Mouse (Mus musculus) left cerebral cortex, postnatal 4 days (tissue): ENCODE measurements around the gene 2310057M21Rik. TPM values are rescaled to one million over a fixed set of nuclear protein-coding genes. Genes with fewer than 3 reads are reported as not detected.

Source experiments
- DNase-seq: peaks from one replicate; pipeline ENCODE4 v3.0.0-alpha.2; 2022
- intact Hi-C: fragments of 180-260 bp; cut with DNase I; formaldehyde crosslinking; loops from one replicate; pipeline ENCODE4 v1.15.1; 2025
- total RNA-seq, 2 experiments: library from RNA; stranded (reverse); gene quantifications; 2 replicates each; pipeline ENCODE4 v1.2.3; 2021

The 2310057M21Rik gene
- total RNA-seq, 2 experiments from 2014 or later: 26.0 to 30.4 TPM

DNA sequence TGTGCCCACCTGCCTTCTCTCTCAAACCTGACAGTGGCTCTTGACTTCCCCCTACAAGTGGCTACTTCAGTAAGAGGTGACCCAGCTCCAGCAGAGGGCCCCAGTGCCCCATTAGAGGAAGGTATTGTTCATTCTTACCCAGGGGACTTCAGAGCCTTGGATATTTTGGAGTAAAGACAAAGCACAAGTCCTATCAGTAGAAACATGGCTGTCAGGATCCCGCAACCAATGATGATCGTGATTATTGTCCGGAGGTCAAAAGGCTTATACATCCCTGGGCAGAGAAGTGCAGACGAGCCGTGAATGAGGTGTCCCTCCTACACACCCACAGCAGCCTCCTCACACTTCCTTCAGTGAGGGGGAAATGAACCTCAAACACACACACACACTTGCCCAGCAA is 35.5 kb downstream of the 2310057M21Rik start:
- intact Hi-C loops: no loop called here
- DNase-seq: no peak

DNA sequence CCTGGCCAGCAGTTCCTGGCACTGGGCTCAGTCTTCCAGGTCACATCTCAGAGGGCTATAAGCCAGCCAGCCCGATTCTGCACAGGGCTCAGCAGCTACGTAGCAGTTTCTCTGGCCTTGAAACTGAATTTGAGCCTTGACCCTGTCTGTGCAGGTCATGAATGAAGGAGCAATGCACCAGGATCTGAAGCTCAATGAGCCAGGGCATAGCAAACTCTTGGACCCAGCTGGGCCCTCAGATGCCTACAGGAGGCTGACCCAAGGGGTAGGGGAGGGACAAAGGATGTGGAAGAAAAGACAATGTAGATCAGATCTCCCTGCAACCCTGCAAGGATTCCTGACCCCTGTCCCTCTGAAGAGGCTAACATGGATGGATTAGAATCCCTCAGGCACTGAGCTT is 40.4 kb downstream of the 2310057M21Rik start, which contains the start of gene Cuzd1:
Gene Cuzd1, minus strand, starts transcription at position 101 of the 400 bp plus-strand sequence.
- intact Hi-C loops: no loop called here
- DNase-seq: no peak

DNA sequence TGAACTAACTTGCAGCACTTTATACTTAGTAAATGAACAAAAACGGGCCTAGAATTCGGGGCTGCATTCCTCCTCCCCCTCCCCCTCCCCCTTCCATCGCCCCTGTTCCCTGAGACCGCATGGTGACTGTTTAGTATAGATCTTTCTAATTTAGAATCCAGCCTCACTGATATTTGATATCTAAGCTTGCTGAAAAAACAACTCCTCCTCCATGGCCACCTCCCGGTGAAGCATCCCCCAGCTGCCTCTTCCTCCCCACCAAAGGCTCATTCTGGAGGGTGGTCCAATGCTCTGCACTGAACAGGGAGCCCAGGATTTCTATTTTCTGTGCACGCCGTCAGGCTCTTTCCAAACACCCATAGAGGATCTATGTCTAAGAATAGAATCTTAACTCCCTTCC is 44.2 kb downstream of the 2310057M21Rik start:
- no peak for DNase-seq

DNA sequence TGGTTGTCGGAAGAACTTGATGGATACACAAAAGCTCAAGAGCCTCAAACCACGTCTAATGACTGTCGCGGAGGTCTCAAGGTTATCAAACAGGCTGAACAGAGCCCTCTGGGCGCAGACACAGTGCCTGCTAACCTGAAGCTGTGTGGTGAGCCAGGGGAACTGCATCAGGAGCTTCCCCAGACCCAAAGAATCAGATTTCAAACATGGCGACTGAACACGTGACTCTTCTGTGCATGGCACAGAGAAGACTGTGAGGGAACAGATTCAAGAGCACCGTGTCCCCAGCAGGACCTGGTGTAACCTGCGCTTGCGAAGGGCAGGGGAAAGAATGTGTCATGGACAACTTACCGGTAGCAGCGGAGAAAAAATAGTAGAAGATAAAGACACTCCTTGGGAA is 45.0 kb downstream of the 2310057M21Rik start:
- intact Hi-C loops: no loop called here
- no peak for DNase-seq

More for the DNA sequence above, 44.2 kb downstream of the 2310057M21Rik start:
- intact Hi-C loops: no loop called here

DNA sequence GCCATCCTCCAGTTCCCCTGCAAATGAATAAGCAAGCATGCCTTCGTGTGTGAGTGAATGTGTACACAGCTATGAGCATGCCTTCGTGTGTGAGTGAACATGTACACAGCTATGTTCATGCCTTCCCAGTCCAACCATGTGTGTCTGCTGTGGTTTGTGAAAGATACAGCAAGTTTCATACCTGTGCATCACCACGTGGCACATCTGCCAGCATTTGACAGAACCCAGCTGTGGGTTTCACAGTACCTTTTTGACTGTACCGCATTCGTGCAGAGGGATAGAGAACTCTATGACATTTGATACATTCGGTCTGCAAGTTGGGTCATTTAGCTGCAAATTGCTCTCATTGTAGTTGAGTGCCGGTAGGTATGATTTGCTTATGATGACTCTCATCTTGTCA is 48.1 kb downstream of the 2310057M21Rik start:
- no peak for DNase-seq
- intact Hi-C loops: no loop called here

DNA sequence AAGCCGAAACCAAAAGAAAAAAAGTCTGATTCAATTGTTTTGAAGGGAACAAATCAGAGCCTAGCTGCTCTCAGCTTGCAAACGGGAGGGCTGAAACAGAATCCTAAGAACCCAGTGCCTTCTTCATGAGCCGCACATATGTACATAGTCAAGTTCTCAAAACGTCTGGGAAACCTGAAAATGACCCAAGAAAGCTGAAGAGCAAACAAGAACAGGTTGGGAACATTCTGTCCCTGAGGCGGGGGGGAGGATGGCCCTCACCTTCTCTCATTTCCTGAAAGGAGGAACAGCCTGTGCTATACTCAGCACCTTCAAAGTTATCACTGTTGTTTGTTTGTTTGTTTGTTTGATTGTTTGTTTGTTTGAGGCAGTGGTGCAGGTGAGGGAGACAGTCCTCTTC is 55.8 kb downstream of the 2310057M21Rik start:
- intact Hi-C loops: no loop called here
- no peak for DNase-seq

DNA sequence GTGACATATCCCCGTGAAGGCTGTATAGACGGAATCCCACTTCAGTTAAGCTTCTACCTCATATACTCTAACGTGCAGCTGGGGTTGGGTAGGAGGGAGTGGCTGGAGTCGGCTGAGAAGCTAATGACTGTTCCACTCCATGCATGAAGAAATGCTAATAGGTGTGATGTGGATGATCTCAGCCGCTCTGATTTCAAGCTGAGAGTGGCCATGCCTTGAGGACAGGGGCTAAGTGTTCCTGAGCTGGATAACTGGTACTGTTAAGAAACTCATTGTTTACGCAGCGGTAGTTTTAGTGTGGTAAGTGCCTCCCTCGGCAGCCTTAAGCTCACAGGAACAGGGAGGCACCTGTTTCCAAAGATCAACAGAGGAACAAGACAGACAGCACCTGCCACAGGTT is 59.2 kb downstream of the 2310057M21Rik start:
- intact Hi-C loops: no loop called here
- no peak for DNase-seq

DNA sequence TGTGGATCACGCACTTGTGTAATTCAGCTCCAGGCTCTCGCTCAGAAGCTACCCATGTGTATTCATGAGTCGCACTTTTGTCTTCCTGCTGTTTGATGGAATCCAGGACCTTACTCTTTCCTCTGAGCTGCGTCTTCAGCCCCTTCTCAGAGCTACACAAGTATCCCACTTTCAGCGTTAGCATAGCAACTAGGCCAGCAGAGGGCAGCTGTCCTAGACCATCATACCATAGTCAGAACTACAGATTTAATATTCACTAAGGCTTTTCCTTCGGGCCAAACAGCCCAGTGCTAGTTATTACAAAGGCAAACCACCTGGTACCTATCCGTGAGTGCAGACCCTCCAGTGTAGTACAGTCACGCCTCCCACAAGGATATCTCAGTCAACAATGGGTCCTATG is 65.4 kb downstream of the 2310057M21Rik start:
- intact Hi-C loops: no loop called here
- DNase-seq: no peak

Other genes with a start within 250 kb of the 2310057M21Rik start
- gene 4933402N03Rik, start 216.4 kb downstream of the 2310057M21Rik start, total RNA-seq: not detected
- gene 5430419D17Rik, start 188.4 kb downstream of the 2310057M21Rik start, total RNA-seq: under 1 TPM; 0.06 to 0.08 TPM
- gene Cuzd1, start 40.5 kb downstream of the 2310057M21Rik start, total RNA-seq: under 1 TPM; 0.16 to 0.20 TPM
- gene Fam24b, start 33.2 kb downstream of the 2310057M21Rik start, total RNA-seq: not detected
- not detected for gene Fam24a, start 28.9 kb downstream of the 2310057M21Rik start, total RNA-seq
- gene Pstk, start 8.4 kb upstream of the 2310057M21Rik start, total RNA-seq: 10 to 100 TPM; 22.7 to 25.2 TPM
- 10 to 100 TPM; 40.2 to 45.7 TPM for gene Ikzf5, start 47.8 kb upstream of the 2310057M21Rik start, total RNA-seq
- 10 to 100 TPM; 81.7 to 88.6 TPM for gene Acadsb, start 47.8 kb upstream of the 2310057M21Rik start, total RNA-seq
- gene Hmx3, start 180.1 kb upstream of the 2310057M21Rik start, total RNA-seq: not detected
- not detected for gene Hmx2, start 186.0 kb upstream of the 2310057M21Rik start, total RNA-seq
- 10 to 100 TPM; 56.6 to 59.5 TPM for gene Bub3, start 197.5 kb upstream of the 2310057M21Rik start, total RNA-seq